In genomic region chr13:63643394-63643793, GRCm38 (mm10) we compare ENCODE assay signal across 8 mouse cellular contexts.
DNase-seq lines count a peak whose midpoint lies in the region; ATAC-seq and TF ChIP-seq lines count a peak whose summit lies in the region.

No protein-coding gene starts in this region.

- no peaks in the 10 kb centered on the region for H3K9me3 ChIP-seq in embryonic facial prominence, embryonic 11.5 days (replicated peaks; ENCODE audit: control insufficient read depth, low read length)
- H3K9me3 ChIP-seq in intestine, embryonic 14.5 days (ENCODE audit: control insufficient read depth, low read length) = no peaks in the 10 kb centered on the region
- no peaks in the 10 kb centered on the region for H3K9me3 ChIP-seq in lung, embryonic 14.5 days (ENCODE audit: low read depth, low read length)

- peak; percentile 14 to 56 for DNase-seq in adrenal gland, adult (ENCODE audit: inconsistent age in 2 of 2, low spot score in 1 of 2)
- DNase-seq in adrenal gland, adult 8-10 months = no peak
- peak; percentile 14 for DNase-seq in embryonic facial prominence, embryonic 11.5 days (ENCODE audit: low spot score)
- no peak for DNase-seq in intestine, embryonic 14.5 days (ENCODE audit: low spot score)
- peak; percentile 58 for DNase-seq in lung, embryonic 14.5 days
- DNase-seq in frontal cortex, postnatal 25 days (ENCODE audit: low spot score in 2 of 2) = no peak

- no peaks in the 10 kb centered on the region for H3K27me3 ChIP-seq in embryonic facial prominence, embryonic 11.5 days (ENCODE audit: control insufficient read depth, insufficient read depth, low read length)
- no peaks in the 10 kb centered on the region for H3K27me3 ChIP-seq in intestine, embryonic 14.5 days (replicated peaks; ENCODE audit: control insufficient read depth, insufficient read depth, low read length)
- no peaks in the 10 kb centered on the region for H3K27me3 ChIP-seq in lung, embryonic 14.5 days (ENCODE audit: insufficient read depth, low read length)

- H3K4me1 ChIP-seq in embryonic facial prominence, embryonic 11.5 days (ENCODE audit: control insufficient read depth, insufficient read depth, low read length) = no peaks in the 10 kb centered on the region
- peaks cover 17% of the 10 kb centered on the region for H3K4me1 ChIP-seq in intestine, embryonic 14.5 days (replicated peaks; ENCODE audit: control insufficient read depth, insufficient read depth, low read length)
- peaks cover 17% of the 10 kb centered on the region for H3K4me1 ChIP-seq in lung, embryonic 14.5 days (ENCODE audit: insufficient read depth)

- WGBS in embryonic facial prominence, embryonic 11.5 days = 25% methylated on average over 2 of the region's 2 CpGs
- 40% methylated on average over 2 of the region's 2 CpGs for WGBS in intestine, embryonic 14.5 days
- WGBS in lung, embryonic 14.5 days = 34% methylated on average over 2 of the region's 2 CpGs

- no peak for ATAC-seq in embryonic facial prominence, embryonic 11.5 days (replicated peaks; ENCODE audit: insufficient number of reproducible peaks, low FRiP score, low TSS enrichment, low read depth)
- no peak for ATAC-seq in intestine, embryonic 14.5 days (replicated peaks; ENCODE audit: low FRiP score, low TSS enrichment, low read depth)
- no peak for ATAC-seq in lung, embryonic 14.5 days (ENCODE audit: insufficient read depth)
- ATAC-seq in megakaryocyte-erythroid progenitor cell, adult 5-6 weeks (replicated peaks; ENCODE audit: low FRiP score, low TSS enrichment, poor library complexity, severe bottlenecking) = no peak
- ATAC-seq in cerebellum, adult (ENCODE audit: insufficient number of reproducible peaks, low FRiP score, low TSS enrichment) = no peak

- no peak overlapping the region for H3K9ac ChIP-seq in embryonic facial prominence, embryonic 11.5 days (replicated peaks; ENCODE audit: low read length)
- H3K9ac ChIP-seq in intestine, embryonic 14.5 days (ENCODE audit: low read length) = no peak overlapping the region
- no peak overlapping the region for H3K9ac ChIP-seq in lung, embryonic 14.5 days

- H3K27ac ChIP-seq in embryonic facial prominence, embryonic 11.5 days (replicated peaks; ENCODE audit: low read depth, low read length) = 0 out of 2 replicates have a peak overlapping the region, but pooled peaks have one; percentile 16
- H3K27ac ChIP-seq in intestine, embryonic 14.5 days (ENCODE audit: low read depth) = peak overlapping the region; percentile 80
- H3K27ac ChIP-seq in lung, embryonic 14.5 days (ENCODE audit: low read depth) = peak overlapping the region; percentile 67; the same call in 1 of the 2 replicates

- no peak overlapping the region for H3K4me3 ChIP-seq in embryonic facial prominence, embryonic 11.5 days (ENCODE audit: low read depth, low read length)
- no peak overlapping the region for H3K4me3 ChIP-seq in intestine, embryonic 14.5 days (ENCODE audit: low read depth, low read length)
- H3K4me3 ChIP-seq in lung, embryonic 14.5 days (ENCODE audit: low read depth, low read length) = no peak overlapping the region

- no peaks in the 10 kb centered on the region for H3K36me3 ChIP-seq in embryonic facial prominence, embryonic 11.5 days (replicated peaks; ENCODE audit: control insufficient read depth, insufficient read depth, low read depth, low read length)
- H3K36me3 ChIP-seq in intestine, embryonic 14.5 days (ENCODE audit: control insufficient read depth, insufficient read depth, low read length) = no peaks in the 10 kb centered on the region
- no peaks in the 10 kb centered on the region for H3K36me3 ChIP-seq in lung, embryonic 14.5 days (ENCODE audit: insufficient read depth)

- no peak overlapping the region for H3K4me2 ChIP-seq in embryonic facial prominence, embryonic 11.5 days (ENCODE audit: low read depth, low read length)
- no peak overlapping the region for H3K4me2 ChIP-seq in intestine, embryonic 14.5 days (ENCODE audit: low read length)
- no peak overlapping the region for H3K4me2 ChIP-seq in lung, embryonic 14.5 days

- TF ChIP-seq CTCF in lung, embryonic 14.5 days (IDR thresholded peaks at IDR 0.05; ENCODE audit: low read depth) = no peak

Comparison
In these comparisons a context has a peak if more than half of its experiments do, and no peak if none do; other contexts are left out.
1. DNase-seq: peak in adrenal gland, adult (2 of 2), embryonic facial prominence, embryonic 11.5 days (single experiment) and lung, embryonic 14.5 days (single experiment); none in adrenal gland, adult 8-10 months (single experiment), intestine, embryonic 14.5 days (single experiment) and frontal cortex, postnatal 25 days (0 of 2).
2. H3K27ac ChIP-seq: peak in every context shown above with its lines; median percentile 80 in intestine, embryonic 14.5 days; 67 in lung, embryonic 14.5 days; 16 in embryonic facial prominence, embryonic 11.5 days.